Mouse (Mus musculus): ENCODE measurements around the gene Mettl1.

Mettl1 gene

DNA sequence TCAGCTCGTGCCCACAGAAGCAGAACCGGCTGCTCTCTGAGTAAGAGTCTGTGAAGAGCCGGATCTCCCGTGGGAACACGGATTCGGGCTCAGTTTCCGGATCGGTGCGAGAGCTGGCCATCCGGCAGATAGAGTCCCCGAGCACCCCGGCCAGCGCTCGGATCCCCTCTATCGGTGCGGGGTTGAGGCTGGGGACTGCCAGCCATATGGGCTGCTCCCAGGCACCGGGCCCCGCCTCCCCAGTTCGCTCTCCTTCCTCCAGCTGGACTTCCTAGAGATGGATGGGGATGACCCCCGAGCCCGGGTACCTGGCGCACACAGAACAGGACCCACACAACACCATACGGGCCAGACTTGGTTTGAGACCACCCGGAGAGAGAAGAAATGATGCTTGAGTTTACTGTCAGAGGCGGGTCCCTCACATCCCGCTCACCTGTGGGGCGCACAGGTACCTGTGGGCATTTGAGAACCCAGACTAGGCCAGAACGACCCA, at the start of gene Mettl1, which contains the start of gene Eef1akmt3:
Mettl1 (plus strand) TSS at position 141 of the 493 bp plus-strand sequence.
Eef1akmt3 (minus strand) TSS at position 240 of the 493 bp plus-strand sequence.
- peak; percentile 38 for DNase-seq (ENCODE audit: low read depth, low spot score)

DNA sequence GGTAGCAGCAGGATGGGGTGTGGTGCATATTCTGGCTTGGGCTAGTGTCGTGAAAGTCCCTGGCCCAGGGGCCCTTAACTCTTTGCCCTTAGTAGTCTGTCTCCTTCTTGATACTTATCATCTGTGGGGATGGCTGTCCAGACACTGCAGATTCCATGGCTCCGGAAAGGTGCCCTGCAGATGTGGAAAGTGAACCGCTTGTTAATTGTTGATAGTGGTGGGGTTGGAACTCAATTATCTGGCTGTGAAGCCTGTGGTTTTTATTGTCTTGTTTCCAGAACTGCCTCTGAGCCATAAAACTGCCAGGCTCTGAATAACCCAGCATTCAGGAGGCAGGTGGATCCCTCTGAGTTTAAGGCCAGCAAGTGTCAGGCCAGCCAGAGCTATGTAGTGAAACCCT, 49.5 kb upstream of the Mettl1 start:
- DNase-seq (ENCODE audit: low read depth, low spot score), result no peak

DNA sequence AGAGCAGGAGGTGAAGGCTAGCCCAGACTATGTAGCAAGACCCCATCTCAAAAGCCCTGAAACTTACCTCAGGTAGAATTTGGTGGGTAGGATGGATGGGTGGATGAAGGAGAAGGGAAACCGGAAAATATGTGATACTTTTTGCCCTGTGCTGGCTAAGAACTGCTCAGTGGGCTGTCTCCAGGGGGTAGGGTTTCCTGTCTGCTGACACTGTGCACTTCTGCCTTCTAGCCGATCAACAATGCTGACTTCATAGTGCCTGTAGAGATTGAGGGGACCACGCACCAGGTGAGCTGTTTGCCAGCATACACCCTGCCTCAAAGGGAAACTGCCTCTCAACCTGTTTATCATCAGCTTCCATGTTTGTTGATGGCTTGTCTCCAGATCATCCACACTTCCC, 47.6 kb upstream of the Mettl1 start:
- no peak for DNase-seq (ENCODE audit: low read depth, low spot score)

DNA sequence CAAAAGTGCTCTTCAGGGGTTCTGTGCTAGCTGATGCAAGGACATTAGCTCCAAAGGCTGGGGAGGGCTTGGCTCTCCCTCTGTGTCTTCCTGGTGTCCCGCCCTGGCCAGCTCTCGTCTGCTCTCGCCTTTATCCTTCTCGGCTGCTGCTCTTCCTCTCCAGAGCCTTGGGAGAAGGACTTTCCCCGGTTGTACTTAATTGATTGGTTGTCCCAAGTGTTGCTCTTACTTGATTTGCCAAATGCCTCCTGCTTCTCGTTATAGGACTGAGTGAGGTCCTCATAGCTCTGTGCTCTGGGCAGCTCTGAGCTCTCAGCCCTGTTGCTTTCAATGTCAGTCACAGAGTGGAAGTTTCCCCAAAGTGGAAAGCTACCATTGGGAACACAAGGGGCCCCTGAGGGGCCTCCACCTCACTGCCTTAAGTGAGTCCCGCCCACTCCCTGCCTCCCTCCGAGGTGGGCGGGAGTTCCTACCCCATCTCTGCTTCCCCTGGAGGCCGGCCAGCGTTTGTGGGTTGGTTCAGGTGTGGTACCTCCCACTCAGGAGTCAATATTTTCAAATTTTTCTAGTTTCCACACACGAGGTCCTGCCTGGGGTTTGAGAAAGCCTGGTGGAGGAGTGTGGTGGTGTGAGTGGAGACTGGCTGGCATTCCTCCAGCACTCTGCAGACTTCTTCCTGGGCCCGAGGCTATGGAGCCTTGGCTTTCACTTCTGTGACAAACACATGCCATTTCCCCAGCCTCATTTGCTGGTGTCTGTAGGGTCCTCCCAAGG, 43.7 kb upstream of the Mettl1 start:
- DNase-seq (ENCODE audit: low read depth, low spot score), result no peak

DNA sequence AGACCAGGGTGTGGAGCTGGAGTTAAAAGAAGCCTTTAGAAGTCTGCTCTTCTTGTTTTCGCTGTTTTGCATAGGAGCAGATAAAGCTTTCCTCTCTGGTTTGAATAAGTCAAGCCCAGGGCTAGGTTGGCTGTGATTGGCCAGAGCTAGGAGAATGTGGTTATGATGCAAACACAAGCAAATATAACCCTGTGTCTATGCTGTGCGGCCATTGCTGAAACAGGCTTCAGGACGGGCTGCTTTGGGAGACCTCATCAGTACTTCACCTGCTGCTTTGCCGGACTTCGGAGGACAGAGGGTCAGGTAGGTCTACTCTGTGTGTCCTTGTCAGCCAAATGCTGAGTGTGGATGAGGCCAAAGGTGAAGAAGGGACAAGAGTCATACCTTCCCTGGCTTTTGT, 40.7 kb upstream of the Mettl1 start, which contains the start of gene Avil:
Avil (plus strand) TSS at position 181 of the 400 bp plus-strand sequence.
- DNase-seq (ENCODE audit: low read depth, low spot score), result no peak

DNA sequence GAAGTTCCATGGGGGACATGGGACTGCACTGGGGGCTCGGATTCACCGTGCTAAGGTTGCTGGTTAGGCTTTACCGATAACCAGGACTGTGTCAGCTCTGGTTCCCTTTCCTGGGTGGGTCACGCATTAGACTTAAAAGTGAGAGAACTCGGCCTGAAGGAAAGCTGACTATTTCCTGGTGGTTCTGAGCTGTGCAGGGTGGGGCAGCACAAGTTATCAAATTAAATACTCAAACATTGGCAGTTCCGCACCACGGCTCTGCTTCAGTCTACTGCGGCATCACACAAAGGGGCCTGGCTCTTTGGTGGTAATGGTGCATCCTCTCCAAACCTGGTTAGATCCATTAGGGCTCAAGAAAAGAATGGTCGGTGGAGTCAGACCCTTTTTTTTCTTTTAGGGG, 39.9 kb upstream of the Mettl1 start:
- no peak for DNase-seq (ENCODE audit: low read depth, low spot score)

DNA sequence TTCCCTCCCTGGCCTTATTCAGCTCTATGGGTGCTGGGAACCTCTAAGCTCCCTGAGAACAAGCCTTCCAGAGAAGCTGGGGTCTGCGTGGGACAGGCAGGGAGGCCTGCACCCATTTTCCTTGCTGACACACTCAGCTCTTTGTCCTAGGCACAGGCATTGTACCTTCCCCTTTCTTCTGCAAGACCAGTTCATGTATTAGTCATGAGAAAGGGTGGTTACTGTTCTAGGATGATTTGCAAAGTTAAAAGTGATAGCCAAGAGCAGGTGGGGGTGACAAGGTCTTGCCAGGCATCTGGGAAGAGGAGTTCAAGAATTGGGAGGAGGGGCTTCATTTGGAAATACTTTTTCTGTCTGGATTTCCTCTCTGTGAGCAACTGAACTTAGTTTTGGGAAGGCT, 39.2 kb upstream of the Mettl1 start:
- DNase-seq (ENCODE audit: low read depth, low spot score), result no peak

DNA sequence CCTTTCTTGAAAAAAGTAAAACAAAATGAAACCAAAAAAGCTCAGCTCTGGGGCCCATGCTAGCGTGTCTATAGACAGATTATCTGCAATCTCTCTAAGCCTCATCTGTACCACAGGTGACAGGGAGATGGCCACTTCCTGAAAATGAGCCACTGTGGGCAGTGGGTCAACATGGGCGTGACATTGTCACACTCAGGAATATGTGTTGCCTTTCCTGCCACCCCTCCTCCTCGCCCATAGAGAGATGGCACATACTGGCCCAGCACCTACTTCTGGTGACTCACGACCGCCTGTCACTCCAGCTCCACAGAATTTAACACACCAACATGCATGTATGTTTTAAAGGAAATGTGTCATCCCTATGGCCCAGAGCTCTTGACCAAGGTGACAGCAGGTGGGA, 38.4 kb upstream of the Mettl1 start:
- DNase-seq (ENCODE audit: low read depth, low spot score), result no peak

DNA sequence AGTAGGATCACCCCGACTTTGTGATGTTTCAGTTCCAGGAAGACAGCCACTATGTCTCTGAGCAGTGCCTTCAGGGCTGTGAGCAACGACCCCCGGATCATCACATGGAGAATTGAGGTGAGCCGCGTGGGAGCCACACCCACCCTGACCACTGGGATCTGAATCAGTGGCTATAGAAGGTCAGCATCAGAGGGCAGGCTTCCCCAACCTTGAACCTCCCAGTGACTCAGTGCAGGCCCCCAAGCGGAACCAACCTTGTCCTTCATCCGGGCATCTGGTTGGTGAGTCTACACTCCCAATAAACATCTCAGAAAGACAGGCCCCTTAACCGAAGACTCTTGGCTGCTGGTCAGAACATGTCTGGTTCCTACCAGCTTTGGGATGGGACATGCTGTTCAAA, 37.9 kb upstream of the Mettl1 start:
- no peak for DNase-seq (ENCODE audit: low read depth, low spot score)

DNA sequence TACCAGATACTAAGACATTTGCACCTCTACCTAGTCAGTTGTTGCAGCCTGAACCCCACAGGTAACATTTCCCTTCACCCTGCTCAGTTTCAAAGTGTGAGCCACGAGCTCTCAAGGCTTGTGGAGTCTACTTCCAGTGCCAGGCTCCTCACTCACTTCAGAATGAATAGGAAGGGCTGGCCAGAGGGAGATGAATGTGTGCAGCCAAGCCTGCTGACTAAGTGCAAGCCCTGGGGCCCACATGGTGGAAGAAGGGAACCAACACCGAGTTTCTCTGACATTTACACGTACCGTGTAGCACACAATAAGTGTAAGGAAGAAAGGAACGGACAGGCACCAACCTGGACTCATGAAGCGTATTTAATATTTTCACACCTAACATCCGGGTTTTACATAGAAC, 37.4 kb upstream of the Mettl1 start:
- no peak for DNase-seq (ENCODE audit: low read depth, low spot score)

DNA sequence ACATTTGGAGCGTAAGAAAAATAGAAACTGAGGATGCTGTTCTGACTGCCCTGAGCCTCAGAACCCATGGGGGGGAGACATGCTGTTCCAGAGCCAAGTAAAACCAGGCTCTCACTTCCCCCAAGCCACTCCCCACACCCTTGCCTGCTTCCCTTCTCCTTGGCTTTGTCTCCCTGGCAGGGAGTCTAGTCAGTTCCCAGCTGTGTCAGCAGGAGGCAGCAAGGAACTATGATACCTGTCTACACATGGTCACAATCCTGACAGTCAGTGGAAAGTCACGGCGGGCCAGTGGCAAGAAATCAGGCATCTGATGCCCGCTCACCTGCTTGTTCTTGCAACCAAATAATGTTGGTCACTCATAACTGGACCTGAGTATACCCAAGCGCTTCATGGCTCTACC, 24.7 kb upstream of the Mettl1 start:
- no peak for DNase-seq (ENCODE audit: low read depth, low spot score)

DNA sequence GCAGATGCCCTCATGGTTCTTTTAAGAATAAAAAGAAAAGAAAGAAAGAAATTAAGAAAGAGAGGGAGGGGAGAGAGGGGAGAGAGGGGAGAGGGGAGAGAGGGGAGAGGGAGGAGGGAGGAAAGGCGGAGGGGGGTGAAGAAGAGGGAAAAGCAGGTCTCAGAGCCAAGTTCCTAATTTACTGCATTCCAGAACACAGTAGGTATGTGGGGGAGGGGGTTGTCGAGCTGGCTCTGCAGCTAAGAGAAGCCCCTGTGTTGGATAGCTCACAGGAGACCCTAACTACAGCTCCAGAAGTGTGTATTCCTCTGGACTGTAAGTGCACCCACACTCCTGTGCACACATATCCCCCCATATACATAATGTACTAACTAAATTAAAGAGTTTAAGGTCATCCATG, 24.1 kb upstream of the Mettl1 start:
- DNase-seq (ENCODE audit: low read depth, low spot score), result no peak

DNA sequence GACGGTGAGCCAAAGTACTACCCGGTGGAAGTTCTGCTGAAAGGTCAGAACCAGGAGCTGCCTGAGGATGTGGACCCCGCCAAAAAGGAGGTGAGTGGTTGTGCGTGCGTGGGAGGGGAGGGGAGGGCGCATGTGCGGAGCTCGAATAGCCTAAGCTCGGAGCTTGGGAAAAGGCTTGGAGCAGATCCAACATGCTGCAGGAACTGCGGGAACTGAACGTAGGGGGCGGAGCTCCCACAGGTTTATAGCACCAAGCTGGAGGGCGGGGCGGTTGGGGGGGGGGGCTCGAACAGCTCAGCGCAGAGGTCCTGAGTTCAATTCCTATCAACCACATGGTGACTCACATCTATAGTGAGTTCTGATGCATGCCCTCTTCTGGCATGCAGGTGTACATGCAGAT, 22.8 kb upstream of the Mettl1 start:
- DNase-seq (ENCODE audit: low read depth, low spot score), result no peak

DNA sequence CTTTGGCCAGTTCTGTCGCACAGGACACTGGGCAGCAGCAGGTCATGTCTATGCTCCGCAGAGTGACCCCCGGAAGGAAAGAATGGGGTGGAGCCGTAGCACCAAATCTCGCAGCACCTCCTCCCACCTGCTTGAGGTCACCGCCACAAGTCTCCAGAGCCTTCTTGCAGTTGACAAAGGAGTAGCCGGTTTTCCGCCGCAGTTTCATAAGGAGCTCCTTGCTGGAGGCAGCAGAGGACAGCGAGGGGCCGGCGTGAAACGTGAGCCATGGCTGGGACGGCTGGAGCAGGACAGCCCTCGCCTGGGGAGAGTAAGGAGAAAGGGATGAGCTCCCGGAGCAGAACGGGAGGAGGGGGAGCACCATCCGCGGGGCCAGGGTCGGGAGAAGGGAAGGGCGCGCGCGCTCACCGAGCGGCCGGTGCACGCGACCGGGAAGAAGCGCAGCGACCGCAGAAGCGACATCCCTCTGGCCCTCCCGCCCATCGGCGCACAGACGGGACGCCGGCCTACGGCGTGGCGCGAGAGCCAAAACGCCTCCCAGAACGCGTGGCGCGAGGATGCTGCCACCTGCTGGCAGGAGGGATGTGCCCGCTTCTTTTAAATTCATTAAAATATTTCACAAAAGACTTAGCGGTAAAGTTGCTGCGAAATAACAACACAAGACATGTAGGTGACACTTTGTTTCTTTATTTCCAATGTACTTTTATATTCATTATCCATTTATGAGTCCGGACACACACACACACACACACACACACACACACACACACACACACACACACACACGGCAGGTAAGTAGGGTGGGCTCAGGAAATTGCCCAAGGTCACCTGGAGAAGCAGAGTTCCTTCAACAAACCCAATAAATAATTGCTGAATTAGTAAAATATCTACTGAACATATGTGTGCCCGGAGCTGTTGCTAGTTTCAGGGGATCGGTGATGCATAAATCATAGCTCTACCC, 10.6 kb upstream of the Mettl1 start, which contains the start of gene Tsfm:
Tsfm (minus strand) TSS at position 505 of the 961 bp plus-strand sequence.
- DNase-seq (ENCODE audit: low read depth, low spot score), result peak; percentile 89

DNA sequence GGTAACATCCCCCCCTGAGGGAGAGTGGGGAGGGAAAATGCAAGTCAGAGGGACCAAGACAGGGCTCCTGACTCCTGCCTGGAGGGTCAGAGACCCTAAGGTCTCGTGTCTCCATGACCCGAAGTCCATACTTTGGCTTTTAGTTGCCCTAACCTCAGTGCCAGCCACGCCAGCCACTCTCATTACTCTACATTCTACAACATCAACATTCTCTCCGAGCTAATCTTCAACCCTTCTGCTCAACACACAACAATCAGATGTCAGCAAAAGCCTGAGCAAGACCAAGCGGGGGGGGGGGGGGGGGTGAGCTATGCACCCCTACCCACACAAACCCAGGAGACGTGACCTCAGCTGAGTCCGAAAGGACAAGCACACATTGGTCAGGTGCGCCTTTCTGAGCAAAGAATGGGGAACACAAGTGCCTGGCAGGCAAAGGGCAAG, 7.9 kb upstream of the Mettl1 start:
- no peak for DNase-seq (ENCODE audit: low read depth, low spot score)

DNA sequence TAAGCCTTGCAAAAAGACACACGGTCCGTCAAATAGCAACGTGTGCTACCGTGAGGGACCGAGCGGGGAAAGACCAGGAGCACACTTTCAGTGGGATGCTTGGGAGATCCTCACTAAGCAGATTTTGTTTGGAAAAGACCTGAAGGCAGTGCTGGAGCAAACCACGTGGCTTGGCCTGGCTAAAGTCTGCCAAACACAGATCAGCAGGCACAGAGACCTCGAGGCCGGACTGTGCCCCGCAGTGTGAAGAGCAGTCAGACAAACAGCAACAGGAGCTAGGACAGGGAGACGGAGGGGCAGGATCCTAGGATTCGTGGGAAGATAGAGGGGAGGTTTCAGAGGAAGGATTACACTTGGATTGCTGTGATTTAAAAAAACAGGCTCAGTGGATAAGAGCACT, 4.9 kb upstream of the Mettl1 start:
- no peak for DNase-seq (ENCODE audit: low read depth, low spot score)

DNA sequence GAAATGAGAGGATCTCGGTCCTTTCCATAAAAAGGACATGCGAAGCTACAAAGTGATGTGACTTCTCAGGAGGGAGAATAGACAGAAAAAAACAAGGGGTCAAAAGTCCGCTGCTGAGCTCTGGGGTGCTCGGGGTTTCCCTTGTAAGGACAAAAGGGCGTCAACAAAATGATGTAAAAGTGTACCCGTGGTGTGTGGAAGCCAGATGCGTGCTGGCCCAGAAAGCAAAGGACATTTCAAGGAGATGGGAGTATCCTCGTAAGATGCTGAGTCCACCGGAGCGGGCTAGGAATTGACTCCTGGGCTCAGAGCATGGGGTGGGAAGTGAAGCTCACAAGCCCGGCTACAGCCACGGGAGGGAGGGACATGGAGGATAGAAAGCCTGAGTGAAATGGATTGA, 3.6 kb upstream of the Mettl1 start:
- DNase-seq (ENCODE audit: low read depth, low spot score), result no peak

DNA sequence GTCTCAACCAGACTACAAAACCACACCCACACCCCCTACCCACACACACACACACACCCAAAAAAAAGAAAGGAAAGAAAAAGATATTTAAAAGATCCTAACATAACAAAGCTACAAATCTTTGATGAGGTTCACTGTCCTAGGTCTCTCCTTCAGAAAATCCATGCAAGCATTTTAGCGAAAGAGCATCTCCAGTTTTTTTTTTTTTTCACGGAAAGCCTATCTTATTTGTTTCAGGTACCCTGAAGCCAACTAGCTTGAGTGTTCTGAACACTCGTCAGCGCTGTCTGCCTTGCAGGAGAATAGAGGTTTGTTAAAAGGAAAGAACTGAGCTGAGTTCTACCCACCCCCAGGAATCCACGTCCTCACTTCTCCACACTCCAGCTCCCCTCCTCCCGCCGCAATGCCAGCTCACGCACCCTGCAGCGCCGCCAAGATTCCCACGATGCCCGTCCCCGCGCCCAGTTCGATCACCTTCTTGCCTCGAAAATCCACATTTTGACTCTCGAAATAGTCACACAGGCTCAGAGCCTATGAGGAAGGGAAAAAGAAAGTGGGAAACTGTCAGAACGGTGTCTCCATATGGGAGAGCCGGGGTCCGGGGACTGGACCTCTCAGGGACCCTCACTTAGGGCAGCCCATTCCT, 522 bp upstream of the Mettl1 start:
- DNase-seq (ENCODE audit: low read depth, low spot score), result no peak

DNA sequence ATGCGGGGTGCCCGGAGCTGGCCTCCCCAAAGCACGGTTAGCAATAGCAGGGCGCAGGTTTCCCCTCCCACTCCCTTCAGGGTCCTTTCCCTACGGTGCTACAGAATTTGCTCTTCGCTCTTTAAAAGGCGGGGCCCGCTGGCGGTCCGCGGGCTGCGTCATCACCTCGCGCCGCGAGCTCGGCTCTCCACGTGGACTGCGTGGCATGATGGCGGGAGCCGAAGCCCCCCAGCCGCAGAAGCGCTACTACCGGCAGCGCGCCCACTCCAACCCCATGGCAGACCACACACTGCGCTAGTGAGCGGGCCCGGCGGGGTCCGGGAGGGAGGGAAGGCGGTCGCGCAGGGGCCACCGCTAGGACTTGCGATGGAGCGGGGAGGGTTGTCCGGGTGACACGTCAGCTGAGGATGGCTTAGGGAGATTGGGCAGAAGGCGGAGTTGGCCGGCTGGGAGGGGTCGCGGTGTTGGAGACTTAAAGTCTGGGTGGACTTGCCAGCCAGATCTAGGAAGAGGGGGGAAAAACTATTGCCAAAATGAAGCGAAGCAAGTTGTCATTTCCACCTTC, 642 bp downstream of the Mettl1 start:
- DNase-seq (ENCODE audit: low read depth, low spot score), result peak; percentile 91

DNA sequence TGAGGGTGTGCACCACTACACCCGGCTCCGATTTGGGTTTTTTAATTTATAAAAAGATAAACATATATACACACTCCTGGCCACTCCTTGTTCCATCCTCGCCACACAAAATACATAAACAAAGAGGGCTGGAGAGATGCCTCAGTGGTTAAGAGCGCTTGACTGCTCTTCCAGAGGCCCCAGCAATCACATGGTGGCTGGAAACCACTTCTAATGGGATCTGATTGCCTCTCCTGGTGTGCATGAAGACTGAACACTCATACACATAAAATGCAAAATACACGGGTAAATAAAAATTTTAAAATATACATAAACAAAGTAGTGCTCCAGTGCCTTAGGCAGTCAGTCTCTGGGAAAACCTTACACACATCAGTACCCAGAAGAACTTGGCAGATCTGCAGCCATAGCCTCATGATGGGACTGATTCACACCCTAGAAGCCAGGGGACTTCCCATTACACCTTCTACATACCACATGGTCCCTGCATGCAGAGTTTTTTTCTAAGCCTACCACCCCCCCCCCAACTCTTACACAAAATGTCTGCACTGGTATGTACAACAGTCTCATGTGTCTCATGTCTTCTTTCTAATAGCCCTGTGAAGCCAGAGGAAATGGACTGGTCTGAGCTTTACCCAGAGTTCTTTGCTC, 1.4 kb downstream of the Mettl1 start:
- DNase-seq (ENCODE audit: low read depth, low spot score), result no peak

DNA sequence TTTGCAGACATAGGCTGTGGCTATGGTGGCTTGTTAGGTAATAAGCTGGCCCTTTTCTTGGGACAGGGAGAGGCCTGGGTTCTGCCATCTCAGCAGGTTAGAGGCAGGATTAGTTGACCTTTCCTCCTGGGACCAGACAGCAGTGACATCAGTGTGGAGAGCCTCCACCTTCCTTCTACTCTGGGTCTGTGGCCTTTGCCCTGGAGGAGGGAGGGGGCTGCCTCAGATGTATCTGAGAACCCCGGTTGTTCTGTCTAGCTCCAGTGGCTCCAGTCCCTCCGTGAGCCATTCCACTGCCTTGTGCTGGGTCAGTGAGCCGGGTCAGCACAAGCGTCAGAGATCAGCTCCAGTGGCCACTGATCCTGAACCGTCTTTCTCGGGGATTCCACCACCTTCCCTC, 2.0 kb downstream of the Mettl1 start:
- DNase-seq (ENCODE audit: low read depth, low spot score), result no peak

Measured in CD4-positive helper T cell, adult 2 months (primary cell).